Mouse (Mus musculus) E14TG2a.4 (cell line): ENCODE results near the gene Abl2.

Experiments
- CTCF ChIP-seq: conservative IDR thresholded peaks from 2 replicates; pipeline ENCODE4 v1.5.1; 2014; ENCODE audit warnings: low read length
- NANOG ChIP-seq: IDR thresholded peaks from 2 replicates; pipeline ENCODE4 v1.6.1; 2014; ENCODE audit warnings: borderline replicate concordance, low read length, mixed read lengths

- TF ChIP-seq CTCF (no peak), NANOG (no peak)
Observed at GRCm38 (mm10) chr1:156640577-156640976, 82.0 kb downstream of the Abl2 start.
